Mouse (Mus musculus): Measurements from ENCODE around the gene Sarnp. TPM values are rescaled to one million over a fixed set of nuclear protein-coding genes. Genes with fewer than 3 reads are reported as not detected.

The Sarnp gene
- polyA plus RNA-seq, 1 experiment from 2014 or later, result 201 TPM

GRCm38 (mm10) chr10:128801981-128802495, 15.1 kb upstream of the Sarnp start:
- ATAC-seq, result no peak
- Histone ChIP-seq H3K36me3 (peaks cover 4% of the 10 kb centered on the region), H3K27ac (no peak overlapping the region), H3K27me3 (replicated peaks) (no peaks in the 10 kb centered on the region), H3K4me3 (replicated peaks) (no peak overlapping the region), H3K9me3 (no peaks in the 10 kb centered on the region), H3K9ac (0 out of 2 replicates have a peak overlapping the region, but pooled peaks have one; percentile 13), H3K4me2 (replicated peaks) (no peak overlapping the region), H3K4me1 (replicated peaks) (peaks cover 21% of the 10 kb centered on the region)
- 87% methylated on average over 16 of the region's 16 CpGs for WGBS

GRCm38 (mm10) chr10:128802956-128803355, 14.2 kb upstream of the Sarnp start:
- Histone ChIP-seq H3K36me3 (peaks cover 4% of the 10 kb centered on the region), H3K9ac (peak overlapping the region; percentile 89), H3K4me2 (replicated peaks) (peak overlapping the region; percentile 81), H3K4me3 (replicated peaks) (peak overlapping the region; percentile 83), H3K27ac (peak overlapping the region; percentile 99; the same call in 1 of the 2 replicates), H3K9me3 (no peaks in the 10 kb centered on the region), H3K27me3 (replicated peaks) (no peaks in the 10 kb centered on the region), H3K4me1 (replicated peaks) (peaks cover 29% of the 10 kb centered on the region)
- ATAC-seq, result no peak
- WGBS, result 63% methylated on average over 4 of the region's 4 CpGs

- Histone ChIP-seq H3K4me3 (replicated peaks) (peak overlapping the region; percentile 83), H3K9me3 (no peaks in the 10 kb centered on the region), H3K27me3 (replicated peaks) (no peaks in the 10 kb centered on the region), H3K36me3 (peaks cover 4% of the 10 kb centered on the region), H3K4me1 (replicated peaks) (peaks cover 32% of the 10 kb centered on the region), H3K27ac (peak overlapping the region; percentile 99), H3K4me2 (replicated peaks) (peak overlapping the region; percentile 81), H3K9ac (peak overlapping the region; percentile 89)
- no peak for ATAC-seq
- 18% methylated on average over 6 of the region's 6 CpGs for WGBS
Measured at GRCm38 (mm10) chr10:128803361-128803760, 13.8 kb upstream of the Sarnp start.

- peak within 1 kb of the TSS; percentile 89 for H3K9ac ChIP-seq
- peaks cover 36% of the 10 kb centered on the region for H3K4me1 ChIP-seq (replicated peaks)
- peak within 1 kb of the TSS; percentile 99 for H3K27ac ChIP-seq
- peaks cover 4% of the 10 kb centered on the region for H3K36me3 ChIP-seq
- H3K4me3 ChIP-seq (replicated peaks), result peak within 1 kb of the TSS; percentile 83
- no peaks in the 10 kb centered on the region for H3K9me3 ChIP-seq
- H3K27me3 ChIP-seq (replicated peaks), result no peaks in the 10 kb centered on the region
- peak within 1 kb of the TSS; percentile 81 for H3K4me2 ChIP-seq (replicated peaks)
- WGBS, result 2% methylated on average over 14 of the region's 14 CpGs
- ATAC-seq, result peak; percentile 5
Measured at GRCm38 (mm10) chr10:128803771-128804270, 13.3 kb upstream of the Sarnp start, which contains the start of gene Dnajc14. Gene Dnajc14, plus strand, starts transcription at chr10:128804062.

GRCm38 (mm10) chr10:128804271-128805091, 12.7 kb upstream of the Sarnp start, which contains the start of gene Tmem198b:
Gene Tmem198b, minus strand, starts transcription at chr10:128804370.
- peak within 1 kb of the TSS; percentile 81 for H3K4me2 ChIP-seq (replicated peaks)
- H3K4me3 ChIP-seq (replicated peaks), result peak within 1 kb of the TSS; percentile 83
- under 1% methylated on average over 28 of the region's 28 CpGs for WGBS
- no peaks in the 10 kb centered on the region for H3K9me3 ChIP-seq
- ATAC-seq, result peak; percentile 70
- peaks cover 4% of the 10 kb centered on the region for H3K36me3 ChIP-seq
- H3K27me3 ChIP-seq (replicated peaks), result no peaks in the 10 kb centered on the region
- peaks cover 38% of the 10 kb centered on the region for H3K4me1 ChIP-seq (replicated peaks)
- peak within 1 kb of the TSS; percentile 99 for H3K27ac ChIP-seq
- H3K9ac ChIP-seq, result peak within 1 kb of the TSS; percentile 89

GRCm38 (mm10) chr10:128805092-128806000, 11.8 kb upstream of the Sarnp start:
- Histone ChIP-seq H3K36me3 (peaks cover 4% of the 10 kb centered on the region), H3K4me2 (replicated peaks) (peak overlapping the region; percentile 81), H3K27ac (peak overlapping the region; percentile 99), H3K9ac (peak overlapping the region; percentile 89), H3K27me3 (replicated peaks) (no peaks in the 10 kb centered on the region), H3K4me1 (replicated peaks) (peaks cover 38% of the 10 kb centered on the region), H3K4me3 (replicated peaks) (peak overlapping the region; percentile 83), H3K9me3 (no peaks in the 10 kb centered on the region)
- peak; percentile 96 for ATAC-seq
- under 1% methylated on average over 69 of the region's 70 CpGs for WGBS

GRCm38 (mm10) chr10:128806086-128806485, 11.0 kb upstream of the Sarnp start:
- Histone ChIP-seq H3K4me3 (replicated peaks) (peak overlapping the region; percentile 83), H3K36me3 (no peaks in the 10 kb centered on the region; the same call in 1 of the 2 replicates), H3K9me3 (no peaks in the 10 kb centered on the region), H3K4me2 (replicated peaks) (peak overlapping the region; percentile 81), H3K9ac (peak overlapping the region; percentile 89), H3K27me3 (replicated peaks) (no peaks in the 10 kb centered on the region), H3K4me1 (replicated peaks) (peaks cover 38% of the 10 kb centered on the region), H3K27ac (0 out of 2 replicates have a peak overlapping the region, but pooled peaks have one; percentile 22)
- ATAC-seq, result no peak
- WGBS, result 43% methylated on average over 6 of the region's 6 CpGs

GRCm38 (mm10) chr10:128807018-128807417, 10.1 kb upstream of the Sarnp start:
- no peak for ATAC-seq

GRCm38 (mm10) chr10:128820217-128820616, 3.1 kb downstream of the Sarnp start:
- Histone ChIP-seq H3K4me2 (replicated peaks) (no peak overlapping the region), H3K27me3 (replicated peaks) (no peaks in the 10 kb centered on the region), H3K27ac (no peak overlapping the region), H3K9me3 (no peaks in the 10 kb centered on the region), H3K36me3 (peaks cover 23% of the 10 kb centered on the region), H3K4me1 (replicated peaks) (peaks cover 6% of the 10 kb centered on the region; the same call in 1 of the 2 replicates), H3K9ac (no peak overlapping the region), H3K4me3 (replicated peaks) (no peak overlapping the region)
- ATAC-seq, result no peak
- WGBS, result 87% methylated on average over 4 of the region's 4 CpGs

More at GRCm38 (mm10) chr10:128807018-128807417, 10.1 kb upstream of the Sarnp start:
- peak overlapping the region; percentile 83 for H3K4me3 ChIP-seq (replicated peaks)
- H3K4me1 ChIP-seq (replicated peaks), result peaks cover 38% of the 10 kb centered on the region
- no peaks in the 10 kb centered on the region for H3K9me3 ChIP-seq
- no peak overlapping the region for H3K27ac ChIP-seq
- peak overlapping the region; percentile 89 for H3K9ac ChIP-seq
- WGBS, result 90% methylated on average over 8 of the region's 8 CpGs
- H3K36me3 ChIP-seq, result no peaks in the 10 kb centered on the region; the same call in 1 of the 2 replicates
- no peaks in the 10 kb centered on the region for H3K27me3 ChIP-seq (replicated peaks)
- H3K4me2 ChIP-seq (replicated peaks), result peak overlapping the region; percentile 81

GRCm38 (mm10) chr10:128821358-128822056, 4.4 kb downstream of the Sarnp start, which contains the start of gene Ormdl2:
Gene Ormdl2, minus strand, starts transcription at chr10:128821645.
- H3K4me2 ChIP-seq (replicated peaks), result peak within 1 kb of the TSS; percentile 79
- peak within 1 kb of the TSS; percentile 80 for H3K4me3 ChIP-seq (replicated peaks)
- no peaks in the 10 kb centered on the region for H3K27me3 ChIP-seq (replicated peaks)
- under 1% methylated on average over 46 of the region's 46 CpGs for WGBS
- no peaks in the 10 kb centered on the region for H3K9me3 ChIP-seq
- peaks cover 6% of the 10 kb centered on the region; the same call in 1 of the 2 replicates for H3K4me1 ChIP-seq (replicated peaks)
- peaks cover 17% of the 10 kb centered on the region for H3K36me3 ChIP-seq
- peak within 1 kb of the TSS; percentile 72 for H3K9ac ChIP-seq
- peak within 1 kb of the TSS; percentile 64; the same call in 1 of the 2 replicates for H3K27ac ChIP-seq
- peak; percentile 100 for ATAC-seq

- no peaks in the 10 kb centered on the region for H3K27me3 ChIP-seq (replicated peaks)
- H3K9ac ChIP-seq, result peak overlapping the region; percentile 72
- peak overlapping the region; percentile 79 for H3K4me2 ChIP-seq (replicated peaks)
- ATAC-seq, result peak; percentile 6; the same call in 1 of the 2 replicates
- H3K4me1 ChIP-seq (replicated peaks), result peaks cover 6% of the 10 kb centered on the region; the same call in 1 of the 2 replicates
- H3K27ac ChIP-seq, result peak overlapping the region; percentile 64; the same call in 1 of the 2 replicates
- no peaks in the 10 kb centered on the region for H3K9me3 ChIP-seq
- 2% methylated on average over 13 of the region's 13 CpGs for WGBS
- H3K36me3 ChIP-seq, result peaks cover 14% of the 10 kb centered on the region
- H3K4me3 ChIP-seq (replicated peaks), result peak overlapping the region; percentile 80
Measured at GRCm38 (mm10) chr10:128822135-128822534, 5.0 kb downstream of the Sarnp start.

All from intestine, embryonic 15.5 days (tissue).